Mouse (Mus musculus): ENCODE measurements around the gene Col11a2. TPM values are rescaled to one million over a fixed set of nuclear protein-coding genes. Genes with fewer than 3 reads are reported as not detected.

The Col11a2 gene
- polyA plus RNA-seq, 1 experiment from 2014 or later = 0.13 TPM

DNA sequence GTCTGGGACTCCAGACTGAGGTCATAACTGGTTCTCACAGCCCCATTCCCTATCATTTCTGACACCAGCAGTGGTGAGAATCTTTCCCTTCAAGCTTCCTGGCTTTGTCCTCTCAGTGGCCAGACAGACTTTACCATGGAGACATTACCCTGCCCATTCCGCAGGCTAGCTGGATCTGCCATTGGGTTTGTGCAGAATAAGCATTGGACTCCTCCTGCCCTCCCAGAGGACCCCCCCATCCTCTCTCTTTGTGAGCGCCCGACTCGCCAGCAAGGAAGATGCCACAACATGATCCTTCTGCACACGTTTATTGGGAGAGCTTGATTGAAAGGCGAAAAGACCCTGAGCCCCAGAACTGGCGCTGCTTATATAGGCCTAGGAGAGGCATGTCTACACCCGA lies 25.8 kb upstream of the Col11a2 start:
- Histone ChIP-seq H3K9me3 (ENCODE audit: control insufficient read depth) (no peaks in the 10 kb centered on the region), H3K4me2 (replicated peaks; ENCODE audit: low read depth) (no peak overlapping the region), H3K4me1 (replicated peaks; ENCODE audit: control insufficient read depth, insufficient read depth, low read length) (no peaks in the 10 kb centered on the region), H3K27ac (ENCODE audit: low read depth, low read length) (no peak overlapping the region), H3K36me3 (ENCODE audit: control insufficient read depth, insufficient read depth) (no peaks in the 10 kb centered on the region), H3K4me3 (ENCODE audit: low read depth, low read length) (no peak overlapping the region), H3K27me3 (replicated peaks; ENCODE audit: control insufficient read depth, insufficient read depth, low read length) (no peaks in the 10 kb centered on the region), H3K9ac (ENCODE audit: low read depth, low read length) (no peak overlapping the region)
- TF ChIP-seq CTCF (IDR thresholded peaks at IDR 0.05; ENCODE audit: low read depth) = no peak
- ATAC-seq = no peak
- 92% methylated on average over 8 of the region's 8 CpGs for WGBS

- WGBS = 92% methylated on average over 22 of the region's 23 CpGs
- Histone ChIP-seq H3K4me1 (replicated peaks; ENCODE audit: control insufficient read depth, insufficient read depth, low read length) (peaks cover 9% of the 10 kb centered on the region; the same call in 1 of the 2 replicates), H3K9me3 (ENCODE audit: control insufficient read depth) (no peaks in the 10 kb centered on the region), H3K4me3 (ENCODE audit: low read depth, low read length) (no peak overlapping the region), H3K36me3 (ENCODE audit: control insufficient read depth, insufficient read depth) (peaks cover 21% of the 10 kb centered on the region), H3K9ac (ENCODE audit: low read depth, low read length) (no peak overlapping the region), H3K27me3 (replicated peaks; ENCODE audit: control insufficient read depth, insufficient read depth, low read length) (no peaks in the 10 kb centered on the region), H3K27ac (ENCODE audit: low read depth, low read length) (no peak overlapping the region), H3K4me2 (replicated peaks; ENCODE audit: low read depth) (no peak overlapping the region)
- TF ChIP-seq CTCF (IDR thresholded peaks at IDR 0.05; ENCODE audit: low read depth) = no peak
- ATAC-seq = no peak
Observed at GRCm38 (mm10) chr17:34021539-34022413, 17.5 kb upstream of the Col11a2 start.

- peaks cover 21% of the 10 kb centered on the region for H3K36me3 ChIP-seq (ENCODE audit: control insufficient read depth, insufficient read depth)
- H3K27ac ChIP-seq (ENCODE audit: low read depth, low read length) = no peak overlapping the region
- H3K9me3 ChIP-seq (ENCODE audit: control insufficient read depth) = no peaks in the 10 kb centered on the region
- H3K9ac ChIP-seq (ENCODE audit: low read depth, low read length) = no peak overlapping the region
- no peak for TF ChIP-seq CTCF (IDR thresholded peaks at IDR 0.05; ENCODE audit: low read depth)
- no peak overlapping the region for H3K4me3 ChIP-seq (ENCODE audit: low read depth, low read length)
- H3K27me3 ChIP-seq (replicated peaks; ENCODE audit: control insufficient read depth, insufficient read depth, low read length) = no peaks in the 10 kb centered on the region
- H3K4me2 ChIP-seq (replicated peaks; ENCODE audit: low read depth) = no peak overlapping the region
- 90% methylated on average over 13 of the region's 14 CpGs for WGBS
- ATAC-seq = no peak
- peaks cover 14% of the 10 kb centered on the region; the same call in 1 of the 2 replicates for H3K4me1 ChIP-seq (replicated peaks; ENCODE audit: control insufficient read depth, insufficient read depth, low read length)
Observed at GRCm38 (mm10) chr17:34022414-34022783, 16.8 kb upstream of the Col11a2 start.

- WGBS = 97% methylated on average over 20 of the region's 20 CpGs
- H3K9ac ChIP-seq (ENCODE audit: low read depth, low read length) = no peak overlapping the region
- peaks cover 21% of the 10 kb centered on the region for H3K36me3 ChIP-seq (ENCODE audit: control insufficient read depth, insufficient read depth)
- no peak for ATAC-seq
- no peak for TF ChIP-seq CTCF (IDR thresholded peaks at IDR 0.05; ENCODE audit: low read depth)
- H3K4me1 ChIP-seq (replicated peaks; ENCODE audit: control insufficient read depth, insufficient read depth, low read length) = peaks cover 14% of the 10 kb centered on the region; the same call in 1 of the 2 replicates
- no peaks in the 10 kb centered on the region for H3K9me3 ChIP-seq (ENCODE audit: control insufficient read depth)
- H3K4me2 ChIP-seq (replicated peaks; ENCODE audit: low read depth) = no peak overlapping the region
- H3K27me3 ChIP-seq (replicated peaks; ENCODE audit: control insufficient read depth, insufficient read depth, low read length) = no peaks in the 10 kb centered on the region
- H3K4me3 ChIP-seq (ENCODE audit: low read depth, low read length) = no peak overlapping the region
- no peak overlapping the region for H3K27ac ChIP-seq (ENCODE audit: low read depth, low read length)
Observed at GRCm38 (mm10) chr17:34022987-34023386, 16.2 kb upstream of the Col11a2 start.

- Histone ChIP-seq H3K9ac (ENCODE audit: low read depth, low read length) (peak overlapping the region; percentile 88; the same call in 1 of the 2 replicates), H3K4me1 (replicated peaks; ENCODE audit: control insufficient read depth, insufficient read depth, low read length) (peaks cover 17% of the 10 kb centered on the region; the same call in 1 of the 2 replicates), H3K36me3 (ENCODE audit: control insufficient read depth, insufficient read depth) (peaks cover 28% of the 10 kb centered on the region), H3K27ac (ENCODE audit: low read depth, low read length) (no peak overlapping the region), H3K4me2 (replicated peaks; ENCODE audit: low read depth) (peak overlapping the region; percentile 99), H3K27me3 (replicated peaks; ENCODE audit: control insufficient read depth, insufficient read depth, low read length) (no peaks in the 10 kb centered on the region), H3K4me3 (ENCODE audit: low read depth, low read length) (peak overlapping the region; percentile 86), H3K9me3 (ENCODE audit: control insufficient read depth) (no peaks in the 10 kb centered on the region)
- WGBS = 55% methylated on average over 9 of the region's 9 CpGs
- no peak for ATAC-seq
- TF ChIP-seq CTCF (IDR thresholded peaks at IDR 0.05; ENCODE audit: low read depth) = no peak
Observed at GRCm38 (mm10) chr17:34023678-34024077, 15.6 kb upstream of the Col11a2 start.

DNA sequence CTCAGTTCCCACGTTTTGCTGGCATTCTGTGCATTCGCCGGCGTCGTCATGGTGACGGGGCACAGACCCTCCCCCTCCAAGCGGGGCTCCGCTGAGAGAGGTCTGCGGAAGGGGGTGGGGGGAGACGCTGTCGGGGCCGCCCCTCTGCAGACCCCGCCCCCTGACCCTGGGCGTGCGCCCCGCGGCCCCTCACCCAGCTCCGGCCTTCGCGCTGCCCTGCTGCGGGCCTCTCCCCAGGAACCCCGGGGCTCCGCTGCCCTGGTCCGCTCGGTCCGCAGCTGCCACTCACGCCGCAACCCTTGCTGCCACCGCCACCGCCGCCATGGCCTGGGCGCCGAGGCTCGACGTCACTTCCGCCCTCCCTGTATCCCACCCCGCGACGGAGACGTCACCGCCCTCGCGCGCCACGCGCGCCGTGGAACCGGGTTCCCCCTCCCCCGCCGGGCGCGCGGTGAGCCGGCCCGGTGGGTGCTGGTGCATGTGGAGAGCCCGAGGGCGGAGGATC lies 14.9 kb upstream of the Col11a2 start, which contains the start of gene Ring1:
Gene Ring1 (minus strand): TSS at position 364 of the 505 bp plus-strand sequence.
- no peak for TF ChIP-seq CTCF (IDR thresholded peaks at IDR 0.05; ENCODE audit: low read depth)
- Histone ChIP-seq H3K9me3 (ENCODE audit: control insufficient read depth) (no peaks in the 10 kb centered on the region), H3K27me3 (replicated peaks; ENCODE audit: control insufficient read depth, insufficient read depth, low read length) (no peaks in the 10 kb centered on the region), H3K4me1 (replicated peaks; ENCODE audit: control insufficient read depth, insufficient read depth, low read length) (peaks cover 17% of the 10 kb centered on the region; the same call in 1 of the 2 replicates), H3K27ac (ENCODE audit: low read depth, low read length) (peak within 1 kb of the TSS; percentile 82), H3K36me3 (ENCODE audit: control insufficient read depth, insufficient read depth) (peaks cover 35% of the 10 kb centered on the region), H3K9ac (ENCODE audit: low read depth, low read length) (peak within 1 kb of the TSS; percentile 88), H3K4me3 (ENCODE audit: low read depth, low read length) (peak within 1 kb of the TSS; percentile 86), H3K4me2 (replicated peaks; ENCODE audit: low read depth) (peak within 1 kb of the TSS; percentile 99)
- ATAC-seq = peak; percentile 56
- WGBS = 0% methylated on average over 44 of the region's 58 CpGs

Data from intestine, postnatal 0 days (tissue).